Mouse (Mus musculus) frontal cortex, postnatal 10 days (tissue): ENCODE results near the gene 1700037C18Rik.
"Not testable (repeated sequence)": the region's sequence is repeated elsewhere in the genome, so short reads cannot be mapped to it uniquely, and the experiment has no call there.

ENCODE experiments used
- DNase-seq, 2 experiments: peaks; one replicate each; pipeline ENCODE4 v3.0.0; 2022; ENCODE audit warnings: low spot score in 2 of 2, mixed read lengths in 1 of 2

The 1700037C18Rik gene

GRCm38 (mm10) chr16:3872216-3873047 lies 36.1 kb downstream of the 1700037C18Rik start, which contains the start of gene Naa60:
TSS of gene Naa60 (plus strand) at chr16:3872375.
- peak; percentile 88 to 90 for DNase-seq

GRCm38 (mm10) chr16:3871815-3872214 lies 36.7 kb downstream of the 1700037C18Rik start:
- DNase-seq, result no peak

GRCm38 (mm10) chr16:3859254-3859653 lies 49.2 kb downstream of the 1700037C18Rik start:
- no peak for DNase-seq

GRCm38 (mm10) chr16:3855776-3856175 lies 52.7 kb downstream of the 1700037C18Rik start:
- DNase-seq, result no peak

- no peak for DNase-seq
Observed at GRCm38 (mm10) chr16:3854437-3855182, 53.9 kb downstream of the 1700037C18Rik start.

GRCm38 (mm10) chr16:3852586-3852985 lies 55.9 kb downstream of the 1700037C18Rik start:
- DNase-seq, result no peak

GRCm38 (mm10) chr16:3851301-3851700 lies 57.2 kb downstream of the 1700037C18Rik start:
- DNase-seq, result not testable (repeated sequence)

GRCm38 (mm10) chr16:3848416-3848815 lies 60.1 kb downstream of the 1700037C18Rik start:
- no peak for DNase-seq

GRCm38 (mm10) chr16:3847871-3848270 lies 60.6 kb downstream of the 1700037C18Rik start:
- no peak for DNase-seq

- peak; percentile 92 to 93 for DNase-seq
Observed at GRCm38 (mm10) chr16:3846711-3847518, 61.6 kb downstream of the 1700037C18Rik start, which contains the start of gene Zfp174. TSS of gene Zfp174 (plus strand) at chr16:3847268.
